Mouse (Mus musculus) ES-Bruce4 (cell line): Measurements from ENCODE around the gene Mcl1.
"Not testable (repeated sequence)": the region's sequence is repeated elsewhere in the genome, so short reads cannot be mapped to it uniquely, and the experiment has no call there.

Experiments used
- CTCF ChIP-seq: IDR thresholded peaks from one replicate; pipeline ENCODE4 v1.8.1; 2011; ENCODE audit warnings: low read depth, low read length
- EP300 ChIP-seq: IDR thresholded peaks from 2 replicates; pipeline ENCODE4 v1.6.1; 2011; ENCODE audit warnings: low read depth, low read length; ENCODE audit not compliant: insufficient read depth
- POLR2A ChIP-seq: IDR thresholded peaks from one replicate; pipeline ENCODE4 v1.8.1; 2011; ENCODE audit warnings: low read length; ENCODE audit not compliant: insufficient read depth

DNA sequence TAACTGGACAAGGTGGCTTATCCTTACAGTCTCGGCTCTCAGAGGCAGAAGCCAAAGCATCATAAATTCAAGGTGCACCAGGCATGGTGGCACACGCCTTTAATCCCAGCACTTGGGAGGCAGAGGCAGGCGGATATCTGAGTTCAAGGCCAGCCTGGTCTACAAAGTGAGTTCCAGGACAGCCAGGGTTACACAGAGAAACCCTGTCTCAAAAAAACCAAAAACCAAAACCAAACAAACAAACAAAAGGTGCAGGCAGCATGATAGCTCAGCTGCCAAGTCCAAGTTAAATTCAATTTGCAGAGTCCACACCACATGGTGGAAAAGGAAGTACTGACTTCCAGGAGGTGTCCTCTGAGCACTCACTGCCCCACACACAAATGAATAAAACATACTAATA lies 4.2 kb upstream of the Mcl1 start:
- not testable (repeated sequence) for TF ChIP-seq CTCF, POLR2A, EP300
